Mouse (Mus musculus) hindbrain, embryonic 12.5 days (tissue): ENCODE results near the gene Mtmr3. TPM values are rescaled to one million over a fixed set of nuclear protein-coding genes. Genes with fewer than 3 reads are reported as not detected.
A peak's percentile ranks its signal among the peaks of the same experiment; 100 is the strongest.

ENCODE experiments used
- ATAC-seq: fragments of 200-750 bp; cut with Nextera tagmentation; 2 replicates; pipeline ENCODE4 v1.8.0; 2017; ENCODE audit warnings: moderate TSS enrichment; ENCODE audit not compliant: low FRiP score
- H3K27ac ChIP-seq: fragments of 300-500 bp; sonication (generic); 2 replicates; pipeline ENCODE4 v1.5.1; 2016; ENCODE audit warnings: mild to moderate bottlenecking
- H3K27me3 ChIP-seq: fragments of 300-500 bp; sonication (generic); 2 replicates; pipeline ENCODE4 v1.6.1; 2016; ENCODE audit warnings: mild to moderate bottlenecking
- H3K36me3 ChIP-seq: fragments of 300-500 bp; sonication (generic); 2 replicates; pipeline ENCODE4 v1.6.1; 2016; ENCODE audit warnings: mild to moderate bottlenecking
- H3K4me1 ChIP-seq: fragments of 300-500 bp; sonication (generic); 2 replicates; pipeline ENCODE4 v1.6.1; 2016
- H3K4me2 ChIP-seq: fragments of 300-500 bp; sonication (generic); replicated peaks from 2 replicates; pipeline ENCODE4 v1.6.1; 2016; ENCODE audit warnings: mild to moderate bottlenecking
- H3K4me3 ChIP-seq: fragments of 300-500 bp; sonication (generic); 2 replicates; pipeline ENCODE4 v1.5.1; 2016; ENCODE audit warnings: mild to moderate bottlenecking
- H3K9ac ChIP-seq: fragments of 300-500 bp; sonication (generic); 2 replicates; pipeline ENCODE4 v1.6.1; 2016; ENCODE audit warnings: mild to moderate bottlenecking, moderate library complexity
- H3K9me3 ChIP-seq: fragments of 300-500 bp; sonication (generic); replicated peaks from 2 replicates; pipeline ENCODE4 v1.6.1; 2016; ENCODE audit warnings: mild to moderate bottlenecking
- WGBS: fragments of 180-500 bp; shearing (Covaris S2); methylation state at CpG from one replicate; pipeline ENCODE4 v1.1.7; 2016; 5-methylcytosine and 5-hydroxymethylcytosine counted together
- polyA plus RNA-seq: library from polyadenylated mRNA; unstranded; fragments of >200 nt; fragmentation: Nextera tagmentation; extraction: Ambion mirVana; gene quantifications from 2 replicates; pipeline ENCODE4 v1.2.1, GENCODE M21; 2016

Mtmr3 gene
- polyA plus RNA-seq, 1 experiment from 2014 or later, result 47.8 TPM

GRCm38 (mm10) chr11:4622442-4622986 lies 27.9 kb upstream of the Mtmr3 start:
- Histone ChIP-seq H3K9ac (no peak overlapping the region), H3K36me3 (no peaks in the 10 kb centered on the region), H3K27ac (no peak overlapping the region), H3K4me2 (no peak overlapping the region), H3K9me3 (no peaks in the 10 kb centered on the region), H3K27me3 (no peaks in the 10 kb centered on the region), H3K4me3 (no peak overlapping the region), H3K4me1 (peaks cover 3% of the 10 kb centered on the region; the same call in 1 of the 2 replicates)
- no peak for ATAC-seq
- 67% methylated on average over 7 of the region's 7 CpGs for WGBS

GRCm38 (mm10) chr11:4621866-4622265 lies 27.2 kb upstream of the Mtmr3 start:
- Histone ChIP-seq H3K27me3 (no peaks in the 10 kb centered on the region), H3K27ac (no peak overlapping the region), H3K4me1 (peaks cover 3% of the 10 kb centered on the region; the same call in 1 of the 2 replicates), H3K4me3 (no peak overlapping the region), H3K9me3 (no peaks in the 10 kb centered on the region), H3K9ac (no peak overlapping the region), H3K4me2 (no peak overlapping the region), H3K36me3 (no peaks in the 10 kb centered on the region)
- no peak for ATAC-seq
- 68% methylated on average over 4 of the region's 4 CpGs for WGBS

DNA sequence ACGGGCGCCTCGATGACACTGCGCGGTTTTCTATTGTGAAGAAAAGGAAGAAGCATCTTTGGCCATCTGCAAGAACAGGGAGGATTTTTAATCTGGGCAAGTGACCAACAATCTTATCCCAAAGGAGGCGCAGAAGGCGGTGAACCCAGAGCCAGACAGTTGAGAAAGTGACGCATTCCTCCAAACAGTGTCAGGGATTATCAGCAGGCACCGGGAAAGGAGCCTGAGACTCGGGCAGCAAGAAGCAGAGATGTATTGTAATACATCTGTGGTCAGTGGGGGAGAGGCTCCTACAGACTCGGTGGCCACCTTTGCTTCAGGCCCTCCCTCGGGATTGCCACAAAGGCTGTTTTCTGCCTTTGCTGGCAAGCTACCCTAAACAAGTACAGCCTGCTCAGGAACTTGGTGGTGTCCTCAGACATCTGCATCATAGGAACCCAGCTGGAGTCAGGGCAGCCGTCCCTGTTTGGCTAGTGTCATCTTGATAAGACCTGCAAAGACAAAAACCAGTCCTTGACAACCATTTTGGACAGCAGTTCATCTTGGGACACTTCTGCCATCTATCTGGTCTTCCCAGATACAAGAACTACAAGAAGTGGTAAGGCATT lies 25.9 kb upstream of the Mtmr3 start:
- ATAC-seq, result no peak
- no peak overlapping the region for H3K27ac ChIP-seq
- H3K9ac ChIP-seq, result no peak overlapping the region
- peaks cover 3% of the 10 kb centered on the region; the same call in 1 of the 2 replicates for H3K4me1 ChIP-seq
- no peaks in the 10 kb centered on the region for H3K27me3 ChIP-seq
- H3K36me3 ChIP-seq, result no peaks in the 10 kb centered on the region
- WGBS, result 59% methylated on average over 13 of the region's 13 CpGs
- H3K4me2 ChIP-seq, result no peak overlapping the region
- no peak overlapping the region for H3K4me3 ChIP-seq
- H3K9me3 ChIP-seq, result no peaks in the 10 kb centered on the region

GRCm38 (mm10) chr11:4620017-4620485 lies 25.4 kb upstream of the Mtmr3 start, which contains the start of gene Gm11032:
Gene Gm11032 (plus strand): TSS chr11:4620067.
- H3K4me2 ChIP-seq, result no peak within 1 kb of the TSS
- no peak within 1 kb of the TSS for H3K27ac ChIP-seq
- 83% methylated on average over 16 of the region's 16 CpGs for WGBS
- H3K4me1 ChIP-seq, result peaks cover 3% of the 10 kb centered on the region; the same call in 1 of the 2 replicates
- H3K9me3 ChIP-seq, result no peaks in the 10 kb centered on the region
- H3K9ac ChIP-seq, result no peak within 1 kb of the TSS
- H3K36me3 ChIP-seq, result no peaks in the 10 kb centered on the region
- H3K4me3 ChIP-seq, result no peak within 1 kb of the TSS
- no peak for ATAC-seq
- no peaks in the 10 kb centered on the region for H3K27me3 ChIP-seq

- H3K9me3 ChIP-seq, result no peaks in the 10 kb centered on the region
- WGBS, result 74% methylated on average over 2 of the region's 2 CpGs
- no peak overlapping the region for H3K4me2 ChIP-seq
- H3K27me3 ChIP-seq, result no peaks in the 10 kb centered on the region
- H3K27ac ChIP-seq, result no peak overlapping the region
- no peaks in the 10 kb centered on the region for H3K36me3 ChIP-seq
- ATAC-seq, result no peak
- H3K4me3 ChIP-seq, result no peak overlapping the region
- no peaks in the 10 kb centered on the region for H3K4me1 ChIP-seq
- no peak overlapping the region for H3K9ac ChIP-seq
Measured at GRCm38 (mm10) chr11:4611904-4612303, 17.2 kb upstream of the Mtmr3 start.

DNA sequence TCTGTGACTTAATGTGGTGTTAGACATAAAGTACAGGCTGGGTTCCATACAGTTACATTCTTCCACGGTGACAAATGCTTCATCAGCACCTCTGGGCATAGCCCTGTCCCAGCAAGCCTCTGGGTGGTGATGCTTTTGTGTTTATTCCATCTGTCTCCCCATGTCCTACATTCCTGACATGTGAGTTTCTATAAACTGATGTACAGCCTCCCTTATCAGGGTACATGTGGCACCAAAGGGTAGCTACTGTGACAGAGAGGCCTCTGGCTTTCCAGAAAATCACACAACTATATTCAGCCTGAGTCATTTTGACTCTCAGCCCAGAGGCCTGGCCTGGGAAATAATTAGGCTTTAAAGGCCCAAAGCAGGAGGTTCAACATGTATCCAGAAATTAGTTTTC lies 11.9 kb upstream of the Mtmr3 start:
- Histone ChIP-seq H3K4me2 (no peak overlapping the region), H3K9ac (no peak overlapping the region), H3K27ac (no peak overlapping the region), H3K36me3 (no peaks in the 10 kb centered on the region), H3K4me1 (peaks cover 12% of the 10 kb centered on the region), H3K4me3 (no peak overlapping the region), H3K9me3 (no peaks in the 10 kb centered on the region), H3K27me3 (no peaks in the 10 kb centered on the region)
- ATAC-seq, result no peak
- WGBS, result 86% methylated on average over 1 of the region's 1 CpGs

- ATAC-seq, result no peak
- Histone ChIP-seq H3K9ac (no peak overlapping the region), H3K36me3 (no peaks in the 10 kb centered on the region), H3K9me3 (no peaks in the 10 kb centered on the region), H3K4me3 (no peak overlapping the region), H3K27ac (no peak overlapping the region), H3K27me3 (no peaks in the 10 kb centered on the region), H3K4me2 (no peak overlapping the region), H3K4me1 (peaks cover 12% of the 10 kb centered on the region)
- WGBS, result 50% methylated on average over 7 of the region's 7 CpGs
Measured at GRCm38 (mm10) chr11:4605414-4605813, 10.8 kb upstream of the Mtmr3 start.

- Histone ChIP-seq H3K27ac (no peak overlapping the region), H3K4me3 (no peak overlapping the region), H3K9ac (no peak overlapping the region), H3K27me3 (no peaks in the 10 kb centered on the region), H3K9me3 (no peaks in the 10 kb centered on the region), H3K36me3 (no peaks in the 10 kb centered on the region), H3K4me2 (no peak overlapping the region), H3K4me1 (peaks cover 12% of the 10 kb centered on the region)
- no peak for ATAC-seq
- WGBS, result 53% methylated on average over 6 of the region's 6 CpGs
Measured at GRCm38 (mm10) chr11:4604441-4604840, 9.8 kb upstream of the Mtmr3 start.

DNA sequence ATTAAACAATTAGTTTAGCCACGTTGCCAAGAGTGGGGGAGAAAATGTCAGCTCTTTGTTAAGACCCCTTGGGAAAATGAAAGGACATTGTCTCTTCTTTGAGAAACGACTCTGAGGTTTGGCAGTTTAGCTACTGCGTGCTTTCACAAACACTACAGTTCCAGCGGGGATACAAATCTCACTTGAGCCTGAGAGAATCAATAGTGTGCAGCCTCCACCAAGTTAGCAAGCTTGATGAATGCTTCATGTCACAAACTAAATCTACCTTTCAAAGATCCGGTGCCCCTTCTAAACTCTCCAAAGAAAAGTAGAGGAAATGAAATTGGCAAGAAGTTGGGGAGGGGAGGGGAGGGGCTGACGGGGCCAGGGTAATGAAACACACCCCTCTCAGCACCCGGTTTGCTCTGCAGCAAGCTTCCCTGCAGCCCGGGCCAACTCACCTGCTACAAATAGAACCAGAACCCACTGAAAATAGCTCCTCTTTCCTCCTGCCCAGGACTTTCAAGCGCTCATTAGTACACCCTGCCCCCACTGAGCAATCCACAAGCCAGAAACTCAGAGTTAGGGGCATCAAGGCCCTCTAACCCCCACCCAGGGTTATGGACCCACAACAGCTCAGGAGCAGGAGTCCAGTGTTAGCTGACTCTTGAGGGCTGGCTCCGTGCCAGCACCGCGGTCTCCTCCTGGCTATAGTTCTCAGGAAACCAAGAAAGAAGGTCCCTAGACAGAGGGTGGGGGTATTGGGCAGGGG lies 8.2 kb upstream of the Mtmr3 start:
- Histone ChIP-seq H3K9me3 (no peaks in the 10 kb centered on the region), H3K27ac (no peak overlapping the region), H3K4me1 (peaks cover 12% of the 10 kb centered on the region), H3K4me3 (no peak overlapping the region), H3K9ac (no peak overlapping the region), H3K27me3 (no peaks in the 10 kb centered on the region), H3K36me3 (no peaks in the 10 kb centered on the region), H3K4me2 (no peak overlapping the region)
- ATAC-seq, result peak; percentile 50; the same call in 1 of the 2 replicates
- 38% methylated on average over 12 of the region's 12 CpGs for WGBS

GRCm38 (mm10) chr11:4601890-4602289 lies 7.2 kb upstream of the Mtmr3 start:
- Histone ChIP-seq H3K9me3 (no peaks in the 10 kb centered on the region), H3K4me2 (no peak overlapping the region), H3K36me3 (no peaks in the 10 kb centered on the region), H3K27me3 (no peaks in the 10 kb centered on the region), H3K4me3 (no peak overlapping the region), H3K4me1 (peaks cover 12% of the 10 kb centered on the region), H3K9ac (no peak overlapping the region), H3K27ac (no peak overlapping the region)
- ATAC-seq, result no peak
- 88% methylated on average over 5 of the region's 5 CpGs for WGBS

DNA sequence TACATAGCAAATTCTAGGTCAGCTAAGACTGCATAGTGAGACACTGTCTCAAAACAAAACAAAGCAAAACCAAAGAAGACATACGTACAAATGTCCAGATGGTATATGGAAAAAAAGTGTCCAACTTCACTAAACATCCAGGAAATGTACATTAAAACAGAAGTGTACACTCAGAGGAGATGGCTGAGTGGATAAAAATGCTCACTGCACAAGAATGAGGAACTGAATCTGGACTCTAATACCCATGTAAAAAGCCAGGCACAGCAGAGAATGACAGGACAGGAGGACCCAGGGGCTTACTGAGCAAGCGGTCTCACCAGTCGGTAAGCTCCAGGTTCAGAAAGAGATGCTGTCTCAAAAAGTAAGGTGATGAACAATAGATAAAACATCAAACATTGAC lies 5.3 kb upstream of the Mtmr3 start:
- Histone ChIP-seq H3K4me2 (no peak overlapping the region), H3K4me1 (peaks cover 12% of the 10 kb centered on the region), H3K4me3 (no peak overlapping the region), H3K27ac (no peak overlapping the region), H3K9me3 (no peaks in the 10 kb centered on the region), H3K36me3 (no peaks in the 10 kb centered on the region), H3K9ac (no peak overlapping the region), H3K27me3 (no peaks in the 10 kb centered on the region)
- 96% methylated on average over 3 of the region's 3 CpGs for WGBS
- no peak for ATAC-seq

- H3K4me3 ChIP-seq, result no peak overlapping the region
- no peaks in the 10 kb centered on the region for H3K9me3 ChIP-seq
- H3K9ac ChIP-seq, result no peak overlapping the region
- no peaks in the 10 kb centered on the region for H3K27me3 ChIP-seq
- H3K27ac ChIP-seq, result no peak overlapping the region
- no peak overlapping the region for H3K4me2 ChIP-seq
- WGBS, result 90% methylated on average over 2 of the region's 2 CpGs
- peaks cover 14% of the 10 kb centered on the region for H3K4me1 ChIP-seq
- no peaks in the 10 kb centered on the region for H3K36me3 ChIP-seq
- ATAC-seq, result no peak
Measured at GRCm38 (mm10) chr11:4598411-4598810, 3.7 kb upstream of the Mtmr3 start.
